Mouse (Mus musculus): ENCODE results near the gene Ccdc33. TPM values are rescaled to one million over a fixed set of nuclear protein-coding genes. Genes with fewer than 3 reads are reported as not detected.
A peak's percentile ranks its signal among the peaks of the same experiment; 100 is the strongest.

The Ccdc33 gene
- polyA plus RNA-seq, 1 experiment from 2014 or later: 1.1 TPM

GRCm38 (mm10) chr9:58049861-58050260 lies 68.8 kb downstream of the Ccdc33 start:
- no peak for DNase-seq (ENCODE audit: low spot score)

- DNase-seq (ENCODE audit: low spot score): no peak
Observed at GRCm38 (mm10) chr9:58049186-58049585, 69.4 kb downstream of the Ccdc33 start.

GRCm38 (mm10) chr9:58048621-58049020 lies 70.0 kb downstream of the Ccdc33 start:
- no peak for DNase-seq (ENCODE audit: low spot score)

GRCm38 (mm10) chr9:58047061-58047460 lies 71.6 kb downstream of the Ccdc33 start:
- DNase-seq (ENCODE audit: low spot score): no peak

GRCm38 (mm10) chr9:58045646-58046045 lies 73.0 kb downstream of the Ccdc33 start:
- DNase-seq (ENCODE audit: low spot score): peak; percentile 6

- DNase-seq (ENCODE audit: low spot score): no peak
Observed at GRCm38 (mm10) chr9:58044828-58045227, 73.8 kb downstream of the Ccdc33 start.

- DNase-seq (ENCODE audit: low spot score): no peak
Observed at GRCm38 (mm10) chr9:58043496-58044017, 75.1 kb downstream of the Ccdc33 start.

- no peak for DNase-seq (ENCODE audit: low spot score)
Observed at GRCm38 (mm10) chr9:58042391-58042790, 76.2 kb downstream of the Ccdc33 start.

- DNase-seq (ENCODE audit: low spot score): no peak
Observed at GRCm38 (mm10) chr9:58040977-58041376, 77.6 kb downstream of the Ccdc33 start.

GRCm38 (mm10) chr9:58038500-58039168 lies 80.0 kb downstream of the Ccdc33 start:
- peak; percentile 74 for DNase-seq (ENCODE audit: low spot score)

GRCm38 (mm10) chr9:58036961-58037360 lies 81.7 kb downstream of the Ccdc33 start:
- no peak for DNase-seq (ENCODE audit: low spot score)

GRCm38 (mm10) chr9:58035951-58036698 lies 82.5 kb downstream of the Ccdc33 start:
- no peak for DNase-seq (ENCODE audit: low spot score)

- no peak for DNase-seq (ENCODE audit: low spot score)
Observed at GRCm38 (mm10) chr9:58035519-58035918, 83.1 kb downstream of the Ccdc33 start.

GRCm38 (mm10) chr9:58031895-58032294 lies 86.7 kb downstream of the Ccdc33 start:
- no peak for DNase-seq (ENCODE audit: low spot score)

GRCm38 (mm10) chr9:58029635-58030034 lies 89.0 kb downstream of the Ccdc33 start:
- no peak for DNase-seq (ENCODE audit: low spot score)

- no peak for DNase-seq (ENCODE audit: low spot score)
Observed at GRCm38 (mm10) chr9:58028841-58029240, 89.8 kb downstream of the Ccdc33 start.

- no peak for DNase-seq (ENCODE audit: low spot score)
Observed at GRCm38 (mm10) chr9:58027426-58028180, 91.0 kb downstream of the Ccdc33 start.

- DNase-seq (ENCODE audit: low spot score): no peak
Observed at GRCm38 (mm10) chr9:58025995-58026394, 92.6 kb downstream of the Ccdc33 start.

GRCm38 (mm10) chr9:58018385-58018784 lies 100.2 kb downstream of the Ccdc33 start:
- DNase-seq (ENCODE audit: low spot score): no peak

GRCm38 (mm10) chr9:58016962-58017361 lies 101.7 kb downstream of the Ccdc33 start:
- no peak for DNase-seq (ENCODE audit: low spot score)

GRCm38 (mm10) chr9:58015856-58016255 lies 102.8 kb downstream of the Ccdc33 start:
- DNase-seq (ENCODE audit: low spot score): no peak
